Mouse (Mus musculus) hematopoietic multipotent progenitor cell, adult 10-12 weeks (in vitro differentiated cells): Measurements from ENCODE around the gene Lbhd2. TPM values are rescaled to one million over a fixed set of nuclear protein-coding genes. Genes with fewer than 3 reads are reported as not detected.

Experiments used
- polyA plus RNA-seq: library from polyadenylated mRNA; stranded (reverse); fragments of >175 nt; gene quantifications from 2 replicates; pipeline ENCODE4 v1.2.3, GENCODE M21; 2012; ENCODE audit warnings: low replicate concordance

Lbhd2 gene
- polyA plus RNA-seq = 0.39 TPM in 1 of 2 replicates, not detected in the other

DNA sequence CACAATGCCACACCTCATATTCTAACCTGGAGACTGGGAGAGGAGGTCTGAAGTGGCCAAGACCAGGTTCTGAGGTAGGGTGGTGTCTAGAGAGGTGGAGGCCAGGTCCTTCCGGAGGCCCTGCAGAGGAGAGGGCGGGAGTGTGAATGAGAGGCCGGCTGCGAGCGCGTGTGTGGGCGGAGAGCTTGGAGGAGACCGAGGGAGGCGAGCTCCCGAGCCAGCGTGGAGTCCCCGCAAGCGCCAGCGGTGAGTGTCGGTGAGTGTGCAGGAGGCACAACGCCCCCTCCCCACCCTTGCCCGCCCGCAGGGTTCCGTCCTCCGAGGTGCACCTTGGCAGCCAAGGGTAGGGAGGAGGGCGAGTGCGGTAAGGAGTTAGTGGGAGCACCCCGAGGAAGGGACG lies at the start of gene Lbhd2:
Lbhd2 (plus strand) TSS at position 188 of the 400 bp plus-strand sequence.

DNA sequence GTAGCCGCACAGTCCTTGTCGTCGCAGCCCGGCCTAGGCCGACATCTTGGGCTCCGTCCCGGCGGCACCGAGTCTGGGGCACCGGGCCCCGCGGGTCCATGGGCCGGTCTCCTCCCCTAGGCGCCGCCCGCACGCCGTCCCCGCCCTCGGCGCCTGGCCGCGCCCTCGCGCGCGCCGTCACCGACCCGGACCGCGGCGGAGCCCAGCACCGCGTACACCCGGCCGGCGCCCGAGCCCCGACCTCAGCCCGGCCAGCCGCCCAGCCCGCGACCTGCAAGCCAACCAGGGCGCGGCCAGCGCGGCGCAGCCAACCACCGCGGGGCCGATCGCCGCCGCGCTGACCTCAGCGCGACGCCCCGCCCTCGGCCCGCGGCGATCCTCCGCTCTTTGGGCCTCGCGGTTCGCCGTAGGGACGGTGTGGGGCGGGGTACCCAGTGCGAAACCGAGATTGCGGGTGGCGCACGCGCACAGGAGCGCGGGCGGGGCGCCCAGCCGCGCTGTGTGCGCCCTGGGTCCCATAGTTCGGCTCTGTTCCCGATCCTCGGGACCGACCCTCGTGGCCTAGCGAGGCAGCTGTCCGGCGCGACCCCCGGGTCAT lies 29.1 kb upstream of the Lbhd2 start, which contains the start of gene Cdc42bpb:
Cdc42bpb (minus strand) TSS at position 343 of the 598 bp plus-strand sequence.

DNA sequence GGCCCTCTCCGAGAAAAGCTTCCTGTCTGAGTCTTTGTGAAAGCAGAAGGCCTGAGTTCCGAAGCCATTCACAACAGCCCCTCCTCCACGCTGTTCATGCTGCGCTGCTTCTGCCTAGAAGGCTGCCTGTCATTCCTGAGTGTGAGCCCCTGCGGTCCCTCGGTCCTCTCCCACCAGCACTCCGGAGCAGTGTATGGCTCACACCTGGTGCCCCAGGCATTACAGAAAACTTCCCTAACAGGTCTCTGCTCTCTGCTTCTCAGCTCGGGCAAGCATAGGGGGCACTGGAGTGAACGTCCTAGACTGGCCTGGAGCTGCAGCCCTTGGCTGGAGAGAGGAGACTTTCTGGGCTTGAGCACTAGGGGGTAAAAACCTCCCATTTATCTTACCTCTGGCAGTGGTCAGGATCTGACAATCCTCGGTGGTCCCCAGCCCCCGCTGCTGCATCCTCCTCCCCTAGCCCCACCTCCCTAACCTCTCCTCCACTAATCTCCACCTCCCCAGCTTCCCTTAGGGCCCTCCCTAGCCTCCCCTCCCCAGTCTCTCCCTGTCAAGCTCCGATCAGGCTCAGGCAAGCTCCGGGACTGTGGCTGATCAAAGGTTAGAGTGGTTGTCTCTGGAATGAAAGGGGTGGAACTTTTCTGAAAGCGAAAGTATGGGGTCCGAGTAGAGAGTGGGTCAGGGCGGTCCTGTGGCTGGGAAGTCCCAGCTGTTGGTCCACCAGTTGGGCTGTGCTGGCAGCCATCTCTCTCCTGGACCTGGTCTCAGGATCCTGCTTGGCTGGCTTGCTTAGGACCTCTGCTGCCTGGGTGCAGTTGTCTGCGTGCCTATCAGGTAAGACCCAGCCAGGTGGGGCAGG lies 10.5 kb downstream of the Lbhd2 start, which contains the start of gene Exoc3l4:
Exoc3l4 (plus strand) TSS at position 97 of the 859 bp plus-strand sequence.

DNA sequence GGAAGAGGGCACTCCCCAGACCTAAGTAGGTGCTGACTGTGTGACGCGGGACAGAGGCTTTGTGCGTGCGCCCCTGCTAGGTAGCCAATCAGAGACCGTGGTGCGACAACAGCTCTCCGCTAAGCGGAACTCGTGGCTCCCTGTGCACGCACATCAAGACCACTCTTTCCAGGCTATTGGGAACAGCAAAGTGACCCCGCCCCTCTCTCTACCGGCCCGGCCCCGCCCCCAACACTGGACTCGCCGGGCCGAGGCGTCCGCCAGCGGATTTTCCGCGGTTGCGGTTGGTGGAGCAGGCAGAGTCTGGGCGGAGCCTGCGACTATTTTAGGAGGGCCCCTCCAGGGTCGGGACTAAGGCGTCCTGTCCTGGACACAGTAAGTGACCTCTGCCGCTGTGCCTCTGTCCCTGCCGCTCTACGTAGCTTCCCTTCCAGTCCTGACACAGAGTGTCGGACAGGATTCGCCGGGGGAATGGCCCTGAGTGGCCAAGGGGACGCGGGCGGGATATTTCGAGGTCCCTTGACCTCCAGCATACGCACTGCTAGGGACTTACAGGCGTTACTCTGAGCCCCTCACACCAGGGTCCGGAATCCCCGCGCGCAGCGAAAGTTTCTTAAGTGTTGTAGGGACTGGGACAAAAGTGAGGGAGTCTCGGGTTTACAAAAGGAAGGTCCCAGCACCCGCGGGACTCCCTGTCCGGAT lies 35.9 kb downstream of the Lbhd2 start, which contains the start of gene Tnfaip2:
Tnfaip2 (plus strand) TSS at position 161 of the 702 bp plus-strand sequence.

Other genes starting within 250 kb of the Lbhd2 start
- 37.3 and 43.6 TPM in 2 replicates for gene Traf3, start 240.4 kb upstream of the Lbhd2 start, polyA plus RNA-seq
- not detected in 2 replicates for gene 4930595D18Rik, start 222.3 kb upstream of the Lbhd2 start, polyA plus RNA-seq
- 0.52 and 3.3 TPM in 2 replicates for gene Amn, start 135.7 kb upstream of the Lbhd2 start, polyA plus RNA-seq
- gene Cdc42bpb, start 29.1 kb upstream of the Lbhd2 start, polyA plus RNA-seq = 36.9 and 101 TPM in 2 replicates
- gene Exoc3l4, start 10.2 kb downstream of the Lbhd2 start, polyA plus RNA-seq = 0.51 and 1.5 TPM in 2 replicates
- gene Tnfaip2, start 35.7 kb downstream of the Lbhd2 start, polyA plus RNA-seq = 22.9 and 55.2 TPM in 2 replicates
- gene Gm266, start 79.0 kb downstream of the Lbhd2 start, polyA plus RNA-seq = 0.23 TPM in 1 of 2 replicates, not detected in the other
- 96.4 and 163 TPM in 2 replicates for gene Eif5, start 131.2 kb downstream of the Lbhd2 start, polyA plus RNA-seq
- gene Mark3, start 167.7 kb downstream of the Lbhd2 start, polyA plus RNA-seq = 14.6 and 17.3 TPM in 2 replicates